Mouse (Mus musculus) lung, postnatal 36 days (tissue): ENCODE measurements around the gene Cyp1a1.
A peak's percentile ranks its signal among the peaks of the same experiment; 100 is the strongest.
"Not testable (repeated sequence)": the region's sequence is repeated elsewhere in the genome, so short reads cannot be mapped to it uniquely, and the experiment has no call there.

ENCODE experiments used
- DNase-seq: peaks from one replicate; pipeline ENCODE4 v3.0.0; 2022; ENCODE audit warnings: mixed read lengths

The Cyp1a1 gene

DNA sequence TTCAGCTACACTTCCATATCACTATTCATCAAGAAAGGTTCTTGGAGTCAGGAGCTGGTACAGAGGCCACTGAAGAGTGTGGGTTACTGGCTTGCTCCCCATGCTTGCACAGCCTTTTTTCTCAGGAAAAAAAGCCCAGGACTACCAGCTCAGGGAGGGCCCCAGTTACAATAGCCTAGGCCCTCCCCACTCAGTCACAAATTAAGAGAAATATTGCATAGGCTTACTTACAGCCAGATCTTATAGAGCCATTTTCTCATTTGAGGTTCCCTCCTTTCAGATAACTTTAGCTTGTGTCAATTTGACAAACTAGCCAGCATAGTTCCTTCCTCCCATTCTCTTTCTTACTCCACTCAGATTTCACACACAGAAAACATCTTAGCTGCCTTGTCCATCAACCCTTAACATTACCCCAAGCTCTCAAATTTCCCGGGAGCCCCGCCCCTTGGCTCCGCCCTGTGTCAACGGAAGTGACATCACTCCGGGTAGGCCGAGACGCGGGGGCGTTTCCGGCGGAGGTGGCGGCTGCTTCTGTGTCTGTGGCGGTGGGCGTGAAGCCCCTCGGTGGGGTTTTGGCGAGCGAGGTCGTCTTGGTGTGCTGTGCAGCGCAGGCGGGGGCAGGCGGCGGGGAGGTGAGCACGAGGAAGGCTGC is 20.5 kb downstream of the Cyp1a1 start, which contains the start of gene Edc3:
Edc3 (plus strand) TSS at position 473 of the 652 bp plus-strand sequence.
- DNase-seq, result peak; percentile 95

DNA sequence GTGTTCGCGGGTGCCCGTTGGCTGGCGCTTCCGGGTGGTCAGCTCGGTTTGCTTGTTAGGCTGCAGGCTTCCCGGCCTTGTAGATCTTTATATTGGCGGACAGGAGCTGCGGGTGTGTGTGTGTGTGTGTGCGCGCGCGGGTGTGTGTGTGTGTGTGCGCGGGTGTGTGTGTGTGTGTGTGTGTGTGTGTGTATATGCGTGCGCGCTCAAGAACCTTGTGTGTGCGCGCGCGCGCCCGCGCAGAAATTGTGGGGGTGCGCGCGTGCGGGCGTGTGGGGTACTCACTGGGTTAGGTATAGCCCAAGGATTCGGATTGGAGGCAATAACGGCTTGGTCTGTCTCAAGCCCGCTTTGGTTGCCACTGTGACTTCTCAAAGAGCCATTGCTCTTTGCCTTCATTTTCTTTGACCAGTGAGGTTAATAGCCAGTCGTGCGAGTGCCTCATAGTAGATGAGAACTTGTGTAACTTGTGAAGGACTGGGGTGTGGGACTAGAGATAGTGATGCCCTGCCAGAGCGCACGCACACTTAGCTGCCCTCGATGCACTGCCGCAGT is 21.1 kb downstream of the Cyp1a1 start:
- peak; percentile 50 for DNase-seq

- DNase-seq, result not testable (repeated sequence)
Observed at GRCm38 (mm10) chr9:57710214-57710613, 22.5 kb downstream of the Cyp1a1 start.

GRCm38 (mm10) chr9:57712194-57712593 is 24.5 kb downstream of the Cyp1a1 start:
- DNase-seq, result no peak

- DNase-seq, result peak; percentile 38
Observed at GRCm38 (mm10) chr9:57718408-57718807, 30.7 kb downstream of the Cyp1a1 start.

DNA sequence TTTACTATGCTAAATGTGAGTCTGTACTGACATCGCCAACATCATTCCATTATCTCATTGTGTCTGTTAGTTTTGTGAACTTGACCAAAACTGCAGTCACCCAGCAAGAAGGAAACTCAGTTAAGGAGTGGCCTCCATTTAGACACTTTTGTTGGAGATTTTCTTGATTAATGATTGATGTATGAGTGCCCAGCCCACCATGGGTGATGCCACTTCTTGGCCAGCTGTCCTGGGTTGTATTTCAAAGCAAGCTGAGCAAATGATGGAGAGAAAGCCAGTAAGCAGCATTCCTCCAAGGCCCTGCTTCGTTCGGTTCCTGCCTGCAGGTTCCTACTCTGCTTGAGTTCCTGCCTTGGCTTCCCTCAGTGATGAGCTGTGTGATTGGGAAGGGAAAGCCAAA is 33.0 kb downstream of the Cyp1a1 start:
- DNase-seq, result no peak

- no peak for DNase-seq
Observed at GRCm38 (mm10) chr9:57722371-57722770, 34.6 kb downstream of the Cyp1a1 start.

DNA sequence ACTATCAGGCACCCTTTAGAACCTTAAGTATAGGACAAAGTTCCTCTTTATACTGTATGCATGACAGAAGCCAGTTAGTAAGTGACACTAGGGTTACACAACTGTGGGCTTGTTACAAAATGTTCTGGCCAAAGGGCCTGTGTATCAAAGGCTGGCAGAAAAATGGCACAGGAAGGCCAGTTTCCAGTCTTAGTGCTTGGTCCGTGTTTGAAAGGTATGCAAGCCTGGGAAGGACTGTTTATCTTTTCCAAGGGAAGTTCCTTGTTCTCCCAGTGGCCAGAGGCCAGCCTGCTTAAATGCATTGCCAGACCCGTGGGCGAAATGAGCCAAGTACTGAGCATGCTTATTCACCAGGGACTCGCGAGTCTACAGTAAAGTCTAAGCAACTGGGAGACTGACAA is 35.6 kb downstream of the Cyp1a1 start:
- DNase-seq, result peak; percentile 93

DNA sequence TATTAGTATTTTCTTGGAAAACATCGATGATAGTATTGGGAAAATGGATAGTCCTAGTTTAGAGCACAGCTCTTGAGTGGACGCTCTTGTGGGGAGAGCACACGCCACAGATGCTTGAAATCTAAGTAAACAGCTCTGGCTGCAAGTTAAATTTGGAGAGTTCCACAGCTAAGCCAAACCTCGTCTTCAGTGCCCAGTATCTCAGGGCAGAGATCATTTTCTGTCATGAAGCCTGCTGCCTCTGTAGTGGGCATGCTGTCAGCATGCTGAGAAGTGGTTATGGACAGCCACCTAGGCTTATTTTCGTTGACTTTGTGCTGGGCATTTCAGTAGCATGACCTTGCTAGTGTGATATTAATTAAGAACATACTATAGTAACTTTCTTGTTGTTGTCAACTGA is 36.1 kb downstream of the Cyp1a1 start:
- no peak for DNase-seq

DNA sequence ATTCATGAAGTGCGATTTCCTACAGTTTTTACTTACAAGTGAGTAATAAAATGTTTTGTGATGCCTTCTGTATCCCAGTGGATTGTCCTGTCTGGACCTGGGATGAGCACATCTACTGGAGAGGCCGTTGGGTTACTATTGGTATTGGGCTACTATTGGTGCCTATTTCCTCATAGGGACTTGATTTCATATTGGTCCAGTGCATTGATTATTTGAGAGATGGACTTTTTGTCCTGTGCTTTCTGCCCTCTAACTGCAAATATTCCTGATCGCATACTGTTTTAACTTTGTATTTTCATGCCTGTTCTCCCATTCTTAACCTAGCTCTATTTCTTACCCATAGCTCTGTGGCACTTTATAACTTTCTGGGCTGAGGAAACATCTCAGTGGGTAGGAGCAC is 37.0 kb downstream of the Cyp1a1 start:
- no peak for DNase-seq

- DNase-seq, result no peak
Observed at GRCm38 (mm10) chr9:57728312-57728711, 40.6 kb downstream of the Cyp1a1 start.

- DNase-seq, result no peak
Observed at GRCm38 (mm10) chr9:57733606-57734005, 45.9 kb downstream of the Cyp1a1 start.

- DNase-seq, result no peak
Observed at GRCm38 (mm10) chr9:57739863-57740262, 52.1 kb downstream of the Cyp1a1 start.

DNA sequence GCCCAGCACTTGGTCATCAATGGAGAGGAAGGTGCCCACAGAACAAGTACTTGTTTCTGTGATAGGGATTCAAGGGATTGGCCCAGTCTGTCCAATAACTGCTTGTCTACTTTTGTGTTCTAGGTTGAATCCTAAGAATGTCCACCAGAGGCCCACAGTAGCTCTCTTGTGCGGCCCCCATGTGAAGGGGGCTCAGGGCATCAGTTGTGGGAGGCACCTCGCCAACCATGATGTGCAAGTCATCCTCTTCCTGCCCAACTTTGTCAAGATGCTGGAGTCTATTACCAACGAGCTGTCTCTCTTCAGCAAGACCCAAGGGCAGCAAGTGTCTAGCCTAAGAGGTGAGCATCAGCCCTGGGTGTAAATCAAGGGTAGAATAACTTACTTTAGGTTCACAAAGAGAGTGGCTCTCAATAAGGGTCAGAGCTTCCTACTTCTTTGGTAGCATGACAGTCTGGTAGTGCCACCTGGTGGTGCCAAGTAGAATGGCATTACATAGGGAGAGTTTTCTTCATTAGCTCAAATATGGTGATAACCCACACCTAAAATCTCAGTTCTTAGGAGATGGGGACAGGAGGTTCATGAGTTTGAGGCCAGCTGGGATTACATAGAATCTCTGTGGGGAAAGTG is 56.8 kb downstream of the Cyp1a1 start:
- DNase-seq, result peak; percentile 72

- DNase-seq, result no peak
Observed at GRCm38 (mm10) chr9:57747067-57747466, 59.3 kb downstream of the Cyp1a1 start.

- DNase-seq, result no peak
Observed at GRCm38 (mm10) chr9:57748137-57748536, 60.4 kb downstream of the Cyp1a1 start.

GRCm38 (mm10) chr9:57748831-57749230 is 61.1 kb downstream of the Cyp1a1 start:
- no peak for DNase-seq

GRCm38 (mm10) chr9:57750901-57751300 is 63.2 kb downstream of the Cyp1a1 start:
- DNase-seq, result no peak
